Mouse (Mus musculus) cerebellum, adult 2 months (tissue): ENCODE data around the gene Shisa5.

Source experiments
- CTCF ChIP-seq: fragments of 200-500 bp; IDR thresholded peaks from 2 replicates; pipeline ENCODE4 v1.5.1; 2011; ENCODE audit warnings: low read depth, mild to moderate bottlenecking, control low read depth, low read length, moderate library complexity, borderline replicate concordance; ENCODE audit not compliant: insufficient read depth
- POLR2A ChIP-seq: fragments of 200-500 bp; IDR thresholded peaks from 2 replicates; pipeline ENCODE4 v1.6.1; 2011; ENCODE audit warnings: low read length, control low read depth, borderline replicate concordance; ENCODE audit not compliant: insufficient read depth

DNA sequence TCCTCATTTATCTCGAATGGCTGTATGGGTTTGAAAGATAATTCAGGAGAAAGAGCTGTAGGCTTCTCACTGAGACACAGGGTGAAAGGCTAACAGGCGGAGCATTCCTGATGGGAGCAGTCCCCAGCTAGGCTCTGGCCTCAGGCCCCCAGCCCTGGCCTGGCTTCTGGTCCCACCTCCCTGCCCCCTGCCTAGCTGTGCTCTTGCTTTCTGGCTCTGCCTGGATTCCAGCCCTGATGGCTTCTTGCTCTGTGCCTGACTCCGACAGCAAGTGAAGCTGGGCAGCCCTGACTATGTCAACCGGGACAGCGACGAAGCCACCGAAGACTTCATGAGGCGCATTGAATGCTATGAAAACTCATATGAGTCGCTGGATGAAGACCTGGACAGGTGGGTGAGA, 30.3 kb upstream of the Shisa5 start:
- TF ChIP-seq CTCF (no peak), POLR2A (no peak)
